Mouse (Mus musculus): ENCODE measurements at regions not wholly inside any gene's neighbourhood (a gene's known extent, or its start where the extent isn't known, plus 50 kb on each side); places are given as distances from the start of the nearest gene placed in this dataset.

- intact Hi-C loops (cut with DNase I) = no loop called here
- DNase-seq = no peak
Measured at GRCm38 (mm10) chr10:105125736-105126135, 448.5 kb downstream of the Tmtc2 start.

- peak in 1 of 2 experiments; percentile 6 for DNase-seq
- intact Hi-C loops (cut with DNase I) = loop anchor here (5.0 kb wide), 1 partner anchor 457 kb away; no protein-coding TSS in a partner anchor
Measured at GRCm38 (mm10) chr10:105120229-105120628, 454.0 kb downstream of the Tmtc2 start.

- DNase-seq = no peak
- intact Hi-C loops (cut with DNase I) = no loop called here
Measured at GRCm38 (mm10) chr10:105116138-105116537, 458.1 kb downstream of the Tmtc2 start.

DNA sequence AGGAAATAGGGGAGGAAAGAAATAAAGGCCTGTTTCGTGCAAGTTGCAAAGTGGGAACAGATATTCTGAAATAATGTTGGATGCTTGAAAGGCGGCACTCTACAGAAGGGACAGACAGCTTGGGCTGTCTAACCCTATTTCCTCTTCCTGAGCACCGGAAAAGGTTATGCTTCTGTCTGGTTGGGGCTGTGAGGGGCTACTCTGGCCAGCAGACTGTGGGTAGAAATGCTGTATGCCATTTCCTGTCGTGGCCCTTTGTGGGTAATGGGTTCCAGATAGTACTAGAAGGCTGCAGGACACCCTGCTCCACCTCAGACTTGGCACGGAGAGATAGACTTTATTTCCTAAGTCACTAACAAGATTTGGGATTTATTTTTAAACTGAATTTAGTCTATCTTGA is 459.3 kb downstream of the Tmtc2 start:
- DNase-seq = no peak
- intact Hi-C loops (cut with DNase I) = no loop called here

DNA sequence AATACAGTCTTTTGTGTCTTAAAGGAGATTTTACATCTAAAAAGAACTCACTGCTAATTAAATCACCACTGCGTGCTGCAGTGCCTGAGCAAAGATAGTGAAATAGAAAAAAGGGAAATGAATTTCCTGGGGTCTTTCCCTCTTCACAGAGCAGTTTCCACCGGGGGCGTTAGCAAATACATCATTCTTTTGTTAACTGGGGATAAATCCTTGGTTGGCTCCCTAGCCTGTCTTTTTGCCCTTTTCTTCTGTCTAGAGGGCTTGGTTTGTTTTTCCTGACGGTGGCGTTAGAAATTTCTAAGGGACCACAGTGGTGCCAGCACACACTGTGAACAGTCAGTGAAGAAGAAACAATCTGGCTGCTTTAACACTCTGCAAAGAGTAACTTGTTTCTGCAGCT is 464.0 kb downstream of the Tmtc2 start:
- intact Hi-C loops (cut with DNase I) = no loop called here
- DNase-seq = no peak

GRCm38 (mm10) chr10:105097045-105097331 is 477.3 kb downstream of the Tmtc2 start:
- no peak for DNase-seq
- intact Hi-C loops (cut with DNase I) = no loop called here

DNA sequence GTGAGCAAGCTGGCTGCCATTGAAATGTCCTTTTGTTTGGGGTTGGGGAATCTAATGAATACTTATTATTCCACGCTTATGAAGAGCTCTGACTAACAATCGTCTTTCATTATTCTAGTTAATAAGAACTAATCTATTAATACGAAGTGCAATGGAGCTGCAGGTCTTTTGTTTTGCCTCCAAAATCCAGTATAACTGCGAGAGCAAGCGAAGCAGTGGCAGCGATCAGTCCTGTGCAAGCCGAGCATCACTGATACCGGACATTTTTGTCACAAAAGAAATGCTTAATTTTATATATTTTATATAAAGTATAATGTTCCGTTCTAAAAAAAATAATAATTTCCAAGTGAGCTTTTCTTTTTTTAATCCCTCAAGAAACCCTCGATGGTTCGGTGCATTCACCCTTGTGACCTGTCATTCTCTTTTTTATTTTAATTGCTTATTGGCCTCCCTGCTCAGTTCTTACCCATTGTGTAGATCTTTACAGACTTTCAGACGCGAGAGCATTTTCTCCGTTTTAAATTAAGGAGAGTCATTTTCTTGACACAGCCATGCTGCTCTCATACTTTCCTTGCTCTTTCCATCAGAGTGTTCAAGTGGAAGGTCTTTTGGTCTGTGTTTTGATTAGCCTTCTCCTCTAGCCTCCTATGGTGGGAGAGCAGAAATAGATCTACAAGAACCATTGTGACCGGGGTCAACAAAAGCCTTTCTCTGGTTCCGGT is 477.8 kb downstream of the Tmtc2 start:
- intact Hi-C loops (cut with DNase I) = no loop called here
- DNase-seq = no peak

DNA sequence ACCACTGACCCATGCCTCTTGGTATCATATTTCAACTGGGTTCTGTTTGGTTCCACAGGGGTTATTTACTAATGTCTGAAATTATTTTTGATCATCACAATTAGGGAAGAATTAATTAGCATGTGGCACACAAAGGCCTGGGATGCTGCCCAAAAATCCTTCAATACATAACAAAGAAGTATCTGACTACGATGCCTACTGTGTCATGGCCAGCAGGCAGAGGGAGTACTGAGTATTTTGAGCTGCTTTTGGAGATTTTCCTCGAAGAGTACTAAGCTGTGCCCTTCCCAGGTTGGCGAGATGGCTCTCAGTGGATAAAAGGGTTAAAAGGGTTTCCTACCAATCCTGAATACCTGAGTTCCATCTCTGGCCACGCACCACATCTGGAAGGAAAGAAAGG is 478.5 kb downstream of the Tmtc2 start:
- intact Hi-C loops (cut with DNase I) = no loop called here
- no peak for DNase-seq

- intact Hi-C loops (cut with DNase I) = no loop called here
- no peak for DNase-seq
Measured at GRCm38 (mm10) chr10:105076892-105077291, 497.4 kb downstream of the Tmtc2 start.

GRCm38 (mm10) chr10:105034711-105035386 is 539.4 kb downstream of the Tmtc2 start:
- intact Hi-C loops (cut with DNase I) = no loop called here
- no peak for DNase-seq

DNA sequence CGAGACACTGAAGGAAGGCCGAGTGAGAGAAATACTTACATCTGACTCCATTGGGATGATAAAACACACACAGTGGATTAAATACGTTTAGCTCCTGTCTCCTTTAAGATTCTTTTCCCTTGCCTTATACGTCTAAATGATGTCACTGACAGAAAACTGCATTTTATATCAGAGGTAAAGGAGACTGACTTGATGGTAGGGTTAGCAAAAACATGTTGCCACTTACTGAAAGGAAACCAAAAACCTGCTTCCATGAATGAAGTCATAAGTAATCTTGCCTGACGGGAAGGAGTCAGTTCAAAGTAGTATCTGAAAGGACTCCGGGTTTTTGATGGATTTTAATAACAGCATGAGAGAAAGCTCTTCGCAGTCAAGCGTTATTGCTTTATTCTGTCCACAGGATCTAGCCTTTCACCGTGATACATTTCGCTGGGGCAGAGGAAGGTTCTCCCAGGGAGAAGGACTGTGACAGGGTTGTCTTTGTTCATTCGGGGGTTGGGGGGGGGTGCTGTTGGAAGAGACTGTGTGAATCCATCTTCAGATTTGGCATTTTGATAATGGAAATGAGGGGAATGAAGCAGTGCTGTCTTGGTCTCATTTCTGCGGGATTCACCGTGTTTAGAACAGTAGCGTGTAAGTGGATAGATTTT is 553.7 kb downstream of the Tmtc2 start:
- no peak for DNase-seq
- intact Hi-C loops (cut with DNase I) = no loop called here

DNA sequence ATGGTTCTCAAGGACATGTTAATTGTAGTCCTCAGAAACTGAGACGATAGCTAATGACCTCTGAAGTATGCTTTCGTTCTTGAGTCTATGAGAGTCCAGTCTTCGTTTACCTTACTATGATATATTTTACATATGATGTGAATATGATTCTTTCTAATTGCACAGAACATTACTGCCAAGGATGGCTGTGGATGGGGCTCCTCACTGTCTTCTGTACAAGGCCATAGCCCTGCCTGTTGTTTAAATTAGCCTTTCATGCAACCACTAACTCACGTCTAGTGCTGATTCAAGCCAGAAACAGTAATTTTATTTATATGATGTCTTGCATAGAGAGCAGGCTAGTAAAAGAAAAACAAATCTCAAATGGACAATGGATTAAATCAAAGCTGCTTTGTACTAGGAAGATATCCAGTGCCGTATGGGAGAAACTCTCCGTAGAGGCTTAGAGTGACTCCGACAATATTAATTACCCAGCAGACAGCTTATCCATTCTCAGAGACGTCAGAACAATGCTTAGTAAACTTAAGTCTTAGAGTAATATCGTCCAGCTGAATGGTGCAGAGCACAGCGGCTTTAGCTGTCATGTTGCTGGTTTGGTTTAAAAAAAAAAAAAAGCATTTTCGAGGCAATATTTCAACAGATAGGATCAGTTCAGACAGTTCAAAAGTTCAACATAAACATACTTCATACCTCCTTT is 554.3 kb downstream of the Tmtc2 start:
- intact Hi-C loops (cut with DNase I) = no loop called here
- DNase-seq = no peak

All from heart, postnatal 10 days (tissue).